Mouse (Mus musculus): ENCODE measurements around the gene Vmn1r126.
"Not testable (repeated sequence)": the region's sequence is repeated elsewhere in the genome, so short reads cannot be mapped to it uniquely, and the experiment has no call there.

Gene Vmn1r126

GRCm38 (mm10) chr7:21301367-21301766 lies at the start of gene Vmn1r126:
Gene Vmn1r126, minus strand, starts transcription at chr7:21301467.
- not testable (repeated sequence) for DNase-seq (ENCODE audit: low read depth, low spot score)

GRCm38 (mm10) chr7:21349073-21349472 lies 47.8 kb upstream of the Vmn1r126 start, which contains the start of gene Vmn1r128:
Gene Vmn1r128, plus strand, starts transcription at chr7:21349373.
- not testable (repeated sequence) for DNase-seq (ENCODE audit: low read depth, low spot score)

GRCm38 (mm10) chr7:21319761-21320160 lies 18.5 kb upstream of the Vmn1r126 start, which contains the start of gene Vmn1r127:
Gene Vmn1r127, minus strand, starts transcription at chr7:21319861.
- not testable (repeated sequence) for DNase-seq (ENCODE audit: low read depth, low spot score)

- DNase-seq (ENCODE audit: low read depth, low spot score): not testable (repeated sequence)
Observed at GRCm38 (mm10) chr7:21271879-21272278, 29.4 kb downstream of the Vmn1r126 start, which contains the start of gene Vmn1r125. Gene Vmn1r125, plus strand, starts transcription at chr7:21272179.

- DNase-seq (ENCODE audit: low read depth, low spot score): not testable (repeated sequence)
Observed at GRCm38 (mm10) chr7:21260517-21260916, 40.8 kb downstream of the Vmn1r126 start, which contains the start of gene Vmn1r124. Gene Vmn1r124, minus strand, starts transcription at chr7:21260617.
